Mouse (Mus musculus): ENCODE results near the gene Poldip3.

The Poldip3 gene

DNA sequence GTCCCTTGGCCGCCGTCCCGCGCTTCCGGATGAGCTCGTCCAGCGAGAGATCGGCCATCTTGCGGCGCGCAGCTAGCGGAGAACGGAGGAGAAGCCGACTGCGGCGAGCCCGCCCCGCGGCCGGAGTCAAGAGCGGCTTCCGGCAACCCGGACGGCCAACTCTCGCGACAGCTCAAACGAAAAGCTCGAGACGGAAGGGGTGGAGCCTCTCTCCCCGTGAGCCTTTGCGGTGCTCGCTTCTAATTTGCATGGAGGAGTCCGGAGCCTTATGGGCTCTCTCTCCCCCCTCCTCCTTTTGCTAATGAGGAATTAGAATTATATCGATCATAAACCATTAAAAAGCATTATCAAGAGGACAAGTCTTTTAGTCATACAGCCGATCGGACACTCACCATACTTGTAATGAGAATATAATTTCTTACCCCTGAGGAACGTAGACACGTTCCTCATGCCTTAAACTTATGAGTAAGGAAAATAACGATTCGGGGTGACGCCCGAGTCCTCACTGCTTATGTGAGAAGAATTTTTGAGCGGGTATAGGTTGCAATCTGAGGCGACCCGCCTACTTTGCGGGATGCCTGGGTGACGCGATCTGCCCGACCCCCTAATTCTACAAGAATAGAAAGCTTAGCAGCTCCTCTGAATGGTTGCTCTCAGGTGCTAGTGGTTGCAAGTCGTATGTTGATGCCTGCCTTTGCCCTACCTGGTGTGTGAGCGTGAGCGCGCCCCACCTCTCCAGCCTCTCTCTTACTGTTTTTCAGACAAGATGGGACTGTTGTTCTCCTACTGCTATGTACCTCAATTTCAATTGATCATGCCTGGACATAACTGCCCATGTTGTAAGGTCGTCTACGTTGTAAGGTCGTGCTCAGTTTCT, at the start of gene Poldip3:
Gene Poldip3 (minus strand): TSS at position 189 of the 877 bp plus-strand sequence.
- peak; percentile 95 for DNase-seq

DNA sequence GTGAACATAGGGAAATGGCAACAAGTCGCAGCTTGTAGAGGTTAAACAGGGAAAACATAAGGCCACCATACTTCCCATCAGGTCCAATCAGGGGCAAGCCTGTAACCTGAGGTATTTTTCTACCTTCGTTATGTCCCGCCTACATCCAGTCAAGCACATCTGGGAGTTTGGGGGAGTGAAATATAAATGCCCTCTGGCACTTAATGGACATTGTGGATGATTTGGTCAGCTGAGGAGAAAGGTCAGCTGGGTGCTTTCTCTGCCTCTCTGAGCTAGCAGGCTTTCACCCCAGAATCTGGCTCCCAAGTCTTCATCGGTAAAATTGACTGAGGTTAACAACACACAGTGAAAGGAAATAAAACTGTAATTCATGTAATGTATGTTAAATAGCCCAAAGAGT, 44.2 kb upstream of the Poldip3 start:
- DNase-seq: no peak

DNA sequence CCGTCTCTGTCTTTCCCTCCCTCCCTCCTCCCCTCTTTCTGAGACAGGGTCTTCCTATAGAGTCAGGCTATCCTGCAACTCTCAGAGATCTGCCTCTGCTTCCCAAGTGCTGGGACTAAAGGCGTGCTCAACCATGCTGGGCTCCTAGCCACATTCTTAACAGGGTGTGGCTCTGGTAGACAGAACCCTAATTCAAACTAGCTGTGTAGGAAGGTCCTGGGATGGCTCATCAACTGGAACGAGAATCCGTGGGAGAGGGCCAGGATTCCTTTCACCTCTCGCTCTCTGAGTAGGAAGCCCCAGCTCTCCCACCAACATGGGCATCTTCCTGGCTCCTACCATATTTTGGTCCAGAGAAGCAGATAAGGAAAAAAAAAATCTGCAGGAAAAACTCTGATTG, 33.2 kb upstream of the Poldip3 start:
- DNase-seq: no peak

DNA sequence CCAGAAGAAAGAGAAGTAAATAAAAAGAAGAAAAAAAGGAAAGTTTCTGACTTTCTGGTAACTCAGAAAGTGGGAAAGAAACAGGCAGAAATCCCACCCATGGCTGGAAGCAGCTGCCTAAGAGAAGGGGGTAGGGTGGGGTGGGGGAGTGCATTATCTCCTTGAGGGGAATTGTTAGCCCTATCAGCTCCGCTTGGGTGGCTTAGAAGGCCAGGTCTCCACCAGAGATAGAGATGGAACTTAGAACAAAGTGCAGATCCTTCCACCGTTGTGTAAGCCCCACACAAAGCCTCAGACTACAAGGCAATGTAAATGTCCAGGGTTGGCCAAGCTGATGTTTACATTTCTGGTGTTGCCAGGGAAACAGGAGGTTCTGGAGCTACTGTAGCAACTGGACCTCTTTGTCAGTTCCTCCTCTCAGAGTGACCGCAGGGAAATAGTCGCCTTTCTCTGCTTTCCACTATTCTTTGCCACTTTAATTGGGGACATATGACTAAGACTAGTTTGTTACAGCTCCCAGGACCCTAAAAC, 32.7 kb upstream of the Poldip3 start:
- no peak for DNase-seq

DNA sequence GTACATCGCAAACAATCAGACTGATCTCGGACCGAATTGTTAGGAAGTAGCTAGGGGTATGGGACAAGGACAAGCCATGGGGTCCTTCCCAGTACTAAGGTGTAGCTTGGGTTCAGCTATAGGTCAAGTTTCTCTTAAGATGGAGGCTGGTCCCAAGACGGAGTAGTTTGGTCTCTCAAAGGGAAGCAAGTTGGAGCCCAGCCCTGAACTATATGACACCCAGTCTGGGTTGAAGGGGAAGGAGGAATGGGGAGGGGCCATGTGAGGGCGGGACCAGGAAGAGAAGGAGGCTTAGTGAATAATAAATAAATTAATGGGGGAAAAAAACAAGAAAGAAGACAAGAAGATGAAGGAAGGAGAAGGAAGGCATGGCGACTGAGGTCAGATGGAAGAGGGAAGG, 30.8 kb upstream of the Poldip3 start:
- no peak for DNase-seq

DNA sequence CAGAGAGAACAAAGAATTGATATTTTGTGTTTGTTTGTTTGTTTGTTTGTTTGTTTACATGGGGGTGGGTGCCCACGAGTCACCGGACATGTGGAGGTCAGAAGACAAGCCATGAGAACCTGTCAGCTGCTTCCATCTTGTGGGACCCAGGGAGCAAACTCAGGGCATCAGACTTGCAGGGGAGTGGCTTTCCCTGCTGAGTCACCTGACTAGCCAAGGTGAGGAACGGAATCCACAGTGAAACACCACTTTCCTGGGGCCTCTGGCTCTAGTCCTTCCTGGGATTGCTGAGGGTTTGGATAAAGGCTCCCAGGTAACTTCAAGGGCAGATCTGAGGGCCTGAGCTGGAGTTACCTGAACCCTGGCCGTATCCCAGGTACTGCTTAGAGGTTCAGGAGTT, 27.5 kb upstream of the Poldip3 start:
- no peak for DNase-seq

DNA sequence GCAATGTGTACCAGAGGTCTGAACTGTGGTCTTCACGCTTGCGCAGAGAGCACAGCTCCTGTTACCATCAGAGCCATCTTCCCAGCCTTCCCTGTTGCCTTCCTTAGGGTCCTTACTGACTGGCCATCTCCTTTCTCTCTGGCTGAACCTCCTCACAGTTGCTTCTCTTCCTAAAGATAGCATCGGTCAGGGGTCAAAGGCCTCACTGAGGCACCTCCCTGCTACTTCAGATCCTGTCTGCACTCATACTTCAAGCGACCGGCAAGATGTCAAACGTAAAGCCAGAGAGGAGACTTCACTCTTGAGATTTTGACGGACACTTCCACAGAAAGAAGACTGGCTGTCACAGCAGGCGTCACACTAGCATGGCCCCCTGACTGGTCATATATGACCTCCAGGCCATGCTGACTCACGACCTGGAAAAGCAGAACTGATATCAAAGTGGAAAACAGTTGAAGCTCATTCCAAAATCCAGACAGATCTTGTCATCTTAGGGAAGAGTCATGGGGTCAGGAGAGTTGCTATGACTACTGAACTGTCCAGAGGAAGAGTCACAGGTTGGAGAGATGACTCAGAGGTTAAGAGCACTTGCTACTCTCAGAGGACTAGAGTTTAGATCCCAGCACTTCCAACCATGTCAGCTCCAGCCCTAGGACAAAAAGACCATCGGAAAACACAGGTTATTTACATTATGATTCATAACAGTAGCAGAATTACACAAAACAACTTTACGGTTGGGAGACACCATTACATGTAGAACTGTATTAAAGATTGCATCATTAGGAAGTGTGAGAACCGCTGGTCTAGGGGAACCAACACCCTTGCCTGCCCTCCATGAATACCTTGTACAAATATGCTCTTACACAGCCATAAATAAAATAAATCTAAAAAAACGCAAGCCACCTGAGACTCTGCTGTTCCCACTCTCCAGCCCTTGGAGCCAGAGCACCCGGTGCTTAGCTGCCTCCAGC, 25.0 kb upstream of the Poldip3 start:
- no peak for DNase-seq

DNA sequence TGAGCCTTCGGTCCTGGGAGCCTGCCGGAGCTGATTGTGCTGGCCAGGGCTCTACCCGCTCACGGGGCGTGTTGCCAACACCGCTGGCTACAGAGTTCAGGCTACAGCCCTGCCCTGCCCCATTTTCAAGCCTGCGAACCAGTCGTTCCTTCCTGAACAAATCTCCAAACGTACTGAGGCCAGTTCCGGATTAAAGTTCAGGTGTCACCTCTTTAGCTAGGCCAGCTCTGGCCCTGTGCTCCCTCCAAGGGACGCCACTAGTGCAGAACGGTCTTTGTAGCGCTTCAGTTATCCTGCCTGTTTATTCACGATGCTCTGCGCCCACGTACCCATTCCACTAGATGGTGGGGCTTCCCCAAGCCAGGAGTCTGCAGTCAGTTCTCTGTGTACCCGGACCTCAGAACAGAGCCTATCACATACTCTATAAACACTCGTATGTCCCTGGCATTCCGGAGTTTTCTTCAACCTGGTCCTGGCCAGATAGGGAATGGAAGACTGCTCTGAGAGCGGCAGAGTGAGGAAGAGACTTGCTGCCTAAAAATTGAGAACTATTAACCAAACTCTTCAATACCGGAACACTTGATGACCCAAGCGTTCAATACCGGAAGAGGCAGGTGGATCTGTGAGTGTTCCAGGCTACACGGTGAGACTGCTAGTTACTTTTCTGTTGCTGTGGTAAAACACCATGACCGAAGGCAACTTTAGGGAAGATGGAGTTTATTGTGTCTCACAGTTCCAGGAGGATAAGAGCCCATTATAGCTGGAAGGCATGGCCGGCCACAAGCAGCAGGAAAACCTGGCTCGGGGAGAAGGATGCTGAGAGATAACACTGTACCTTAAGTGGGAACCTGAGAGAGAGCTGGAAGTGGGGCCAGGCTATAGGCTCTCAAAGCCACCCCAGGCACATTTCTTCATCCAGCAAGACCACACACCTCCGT, 23.6 kb upstream of the Poldip3 start, which contains the start of gene Cyb5r3:
Gene Cyb5r3 (minus strand): TSS at position 101 of the 938 bp plus-strand sequence.
- no peak for DNase-seq

DNA sequence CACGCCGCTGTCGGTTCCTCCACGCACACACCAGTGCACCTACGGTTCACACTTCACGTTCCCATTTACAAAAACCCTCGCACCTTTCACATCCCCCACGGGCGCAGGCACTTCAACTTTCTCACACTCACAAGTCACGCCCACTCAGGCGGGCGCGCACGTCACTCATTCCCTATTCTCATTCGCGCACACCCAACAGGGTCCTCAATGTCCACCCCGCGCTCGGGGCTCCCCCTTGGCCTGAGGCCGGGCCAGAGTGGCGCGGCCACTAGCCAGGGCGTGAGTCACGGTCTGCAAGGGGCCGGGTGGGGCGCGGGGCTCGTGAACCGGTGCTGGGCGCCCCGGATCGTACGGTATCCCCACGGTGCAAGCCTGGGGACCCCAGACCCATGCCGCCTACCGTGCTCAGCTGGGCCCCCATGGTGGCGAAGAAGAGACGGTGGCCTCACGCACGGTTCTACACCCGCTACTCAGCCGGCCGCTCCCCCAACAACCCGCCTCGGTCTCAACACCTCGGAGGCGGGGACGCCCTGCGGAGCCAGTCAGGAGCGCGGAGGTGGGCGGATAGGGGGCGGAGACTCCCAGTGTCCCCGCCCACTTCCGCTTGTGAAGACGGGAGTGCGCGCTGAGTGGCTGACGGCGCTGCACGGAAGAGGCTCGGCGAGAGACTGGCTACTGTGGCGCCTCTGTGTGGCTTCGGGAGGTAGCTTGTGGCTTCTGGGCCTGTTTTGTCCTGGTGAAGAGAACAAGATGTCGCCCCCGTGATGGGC, 22.7 kb upstream of the Poldip3 start:
- peak; percentile 94 for DNase-seq

DNA sequence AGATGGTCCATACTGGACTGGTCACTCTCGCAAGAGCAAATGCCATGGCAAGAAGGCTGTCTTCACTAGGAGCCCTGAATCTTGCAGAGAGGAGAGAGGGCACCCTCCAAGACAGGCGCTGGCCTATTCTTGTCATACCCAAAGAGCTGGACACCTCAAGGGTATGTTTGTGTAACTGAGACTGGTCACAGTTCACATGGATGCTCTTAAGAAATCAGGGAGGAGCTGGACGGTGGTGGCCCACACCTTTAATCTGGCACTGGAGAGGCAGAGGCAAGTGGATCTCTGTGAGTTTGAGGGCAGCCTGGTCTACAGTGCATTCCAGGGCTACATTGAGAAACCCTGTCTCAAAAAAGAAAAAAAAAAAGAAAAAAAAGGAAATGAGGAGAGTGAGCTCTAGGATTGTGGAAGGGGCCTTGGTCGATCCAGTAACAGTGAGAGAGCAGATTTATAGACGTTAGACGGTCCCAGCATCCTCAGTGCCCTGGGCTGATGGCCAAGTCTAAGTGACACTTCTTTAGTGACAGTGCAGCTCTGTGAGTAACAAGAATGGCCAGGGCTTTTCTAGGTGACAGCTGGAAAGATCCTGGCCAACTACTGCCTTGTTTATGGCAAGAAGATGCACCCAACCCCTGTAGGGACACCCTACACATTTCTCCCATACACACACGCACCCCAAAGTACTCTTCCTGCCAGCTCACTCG, 21.9 kb upstream of the Poldip3 start:
- DNase-seq: no peak

DNA sequence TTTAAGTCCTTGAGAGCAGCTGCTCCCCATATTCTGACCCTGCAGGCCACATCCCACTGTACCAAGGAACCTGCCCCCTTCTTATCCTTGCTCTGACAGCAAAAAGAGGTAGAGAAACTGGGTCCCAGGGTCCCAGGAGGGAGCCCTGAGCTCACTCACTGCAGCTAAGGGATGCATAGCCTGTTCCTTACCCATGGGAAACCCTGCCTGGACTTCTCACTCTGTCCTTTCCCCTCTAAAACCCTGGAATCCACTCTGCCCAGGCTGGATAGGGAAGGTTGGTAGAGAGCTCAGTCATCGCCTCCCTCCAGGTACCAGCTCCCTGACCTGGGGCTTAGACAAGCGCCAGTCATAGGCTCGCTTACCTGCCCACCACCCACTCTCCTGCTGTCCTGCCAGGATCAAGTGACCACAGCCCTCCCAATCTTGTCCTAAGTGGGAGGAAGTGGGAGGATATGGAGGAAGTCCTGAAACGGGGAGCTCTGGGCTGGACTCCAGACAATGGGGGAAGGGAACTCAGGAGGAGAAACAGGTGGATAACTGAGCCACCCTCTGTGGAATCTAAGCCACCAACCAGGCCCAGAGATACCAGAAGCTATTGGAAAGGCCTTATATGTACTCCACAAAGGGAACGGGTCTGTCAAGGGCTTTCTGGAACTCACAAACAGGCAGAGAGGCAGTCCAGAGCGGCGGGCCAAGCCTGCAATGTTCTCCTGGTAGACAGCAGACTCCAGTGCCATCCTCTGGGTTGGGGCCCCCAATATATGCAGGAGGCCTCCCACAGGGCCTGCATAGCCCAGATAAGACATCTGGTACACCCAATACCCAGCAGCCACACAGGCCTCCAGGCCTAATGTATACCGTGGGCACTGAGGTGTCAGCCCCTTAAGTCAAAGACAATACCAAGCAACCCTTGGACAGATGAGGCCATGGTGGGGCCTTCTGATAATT, 20.9 kb upstream of the Poldip3 start:
- DNase-seq: no peak

DNA sequence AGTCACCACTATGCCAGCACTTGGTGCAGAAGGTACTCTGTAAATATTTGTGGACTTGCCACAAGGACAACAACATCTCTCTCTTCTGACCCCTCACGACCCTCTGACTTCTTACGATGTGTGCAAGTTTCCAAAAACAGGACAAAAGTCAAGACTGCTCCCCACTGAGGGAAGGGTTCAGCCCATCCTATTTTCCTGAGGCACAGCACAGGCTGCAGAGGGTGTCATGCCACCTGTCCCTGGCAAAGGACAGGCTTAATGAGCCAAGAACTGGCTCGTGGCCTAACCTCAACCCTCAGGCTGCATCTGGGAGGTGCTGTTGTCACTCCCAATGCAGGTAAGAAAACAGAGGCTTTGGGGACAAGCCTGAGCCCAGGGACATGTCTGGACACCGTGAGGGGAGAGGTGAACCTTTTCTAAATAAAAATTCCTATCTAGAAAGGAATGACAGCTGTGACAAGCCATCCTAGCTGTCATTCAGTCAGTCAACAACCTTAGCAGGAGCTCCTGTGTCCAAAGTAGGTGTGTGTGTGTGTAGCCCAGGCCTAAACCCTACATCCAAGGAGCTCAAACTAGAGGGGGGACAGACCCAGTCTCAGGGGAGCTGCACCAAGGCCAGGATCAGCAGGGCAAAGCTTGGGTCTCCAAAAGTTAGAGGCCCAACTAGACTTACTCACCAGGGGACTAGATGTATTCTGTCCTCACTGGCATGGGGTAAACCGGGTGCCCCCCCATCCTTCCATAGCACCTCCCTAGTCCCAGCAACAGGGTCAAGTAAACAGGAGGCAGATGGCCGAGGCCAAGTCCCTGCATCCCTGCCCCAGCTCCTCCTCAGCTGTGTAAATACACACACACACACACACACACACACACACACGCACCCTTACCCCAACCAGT, 19.9 kb upstream of the Poldip3 start:
- no peak for DNase-seq

DNA sequence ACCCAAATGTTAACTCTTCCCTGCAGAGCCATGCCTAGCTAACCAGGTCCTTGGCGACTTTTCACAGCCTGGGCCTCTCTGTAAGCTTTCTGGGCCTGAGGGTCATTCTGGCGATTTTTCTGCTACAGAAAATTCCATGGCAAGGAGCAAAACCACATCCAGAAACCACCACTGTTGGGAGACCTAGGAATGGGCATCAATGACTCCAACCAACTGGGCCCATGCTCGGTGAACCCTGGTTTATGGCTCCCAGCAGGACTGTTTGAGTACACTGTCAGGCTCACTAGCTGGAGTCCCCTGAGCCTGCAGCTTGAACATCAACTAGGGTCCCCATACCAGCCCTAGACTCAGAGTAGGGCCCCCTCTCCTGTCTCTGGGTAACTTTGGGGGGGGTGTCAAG, 19.1 kb upstream of the Poldip3 start:
- DNase-seq: no peak

DNA sequence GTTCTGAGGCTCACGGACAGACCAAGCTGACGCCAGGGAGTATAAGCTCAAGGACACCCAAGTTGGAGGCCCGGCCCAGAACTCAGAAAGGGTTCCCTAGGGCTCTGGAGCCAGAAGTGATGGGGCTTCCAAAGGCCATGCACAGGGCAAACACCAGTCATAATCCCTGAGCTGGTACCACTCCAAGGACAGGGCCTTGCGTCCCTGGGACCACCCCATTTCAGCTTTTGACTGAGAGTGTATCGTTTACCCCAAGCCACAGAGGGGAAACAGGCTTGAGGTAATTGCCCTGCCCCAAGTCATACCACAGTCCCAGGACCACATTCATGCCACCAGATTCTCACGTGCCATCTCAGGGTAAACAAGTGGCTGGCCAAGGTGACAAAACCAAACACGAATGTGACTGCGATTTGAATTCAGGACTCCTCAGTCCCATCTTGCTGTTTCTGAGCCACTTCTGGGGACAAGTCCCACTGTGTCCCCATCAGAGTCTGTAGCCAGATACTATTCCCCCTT, 18.4 kb upstream of the Poldip3 start:
- no peak for DNase-seq

DNA sequence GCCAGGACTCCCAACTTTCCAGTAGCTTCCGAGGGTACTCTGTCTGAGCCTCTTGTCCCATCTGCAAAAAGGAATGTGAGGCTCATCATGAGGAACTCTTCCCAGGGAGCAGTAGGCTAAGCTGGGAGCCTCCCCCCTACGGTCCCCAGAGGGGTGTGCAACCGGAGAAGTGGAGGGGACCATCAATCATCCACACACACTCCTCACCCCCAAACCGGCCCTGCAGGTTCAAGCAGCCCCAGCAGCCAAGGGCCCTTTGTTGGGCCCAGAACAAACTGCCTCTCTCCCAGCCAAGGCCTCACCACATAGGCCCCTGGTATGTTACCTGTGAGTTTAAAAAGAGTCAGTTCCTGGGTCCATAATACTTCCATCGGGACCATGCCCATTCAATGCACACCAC, 17.9 kb upstream of the Poldip3 start:
- DNase-seq: no peak

DNA sequence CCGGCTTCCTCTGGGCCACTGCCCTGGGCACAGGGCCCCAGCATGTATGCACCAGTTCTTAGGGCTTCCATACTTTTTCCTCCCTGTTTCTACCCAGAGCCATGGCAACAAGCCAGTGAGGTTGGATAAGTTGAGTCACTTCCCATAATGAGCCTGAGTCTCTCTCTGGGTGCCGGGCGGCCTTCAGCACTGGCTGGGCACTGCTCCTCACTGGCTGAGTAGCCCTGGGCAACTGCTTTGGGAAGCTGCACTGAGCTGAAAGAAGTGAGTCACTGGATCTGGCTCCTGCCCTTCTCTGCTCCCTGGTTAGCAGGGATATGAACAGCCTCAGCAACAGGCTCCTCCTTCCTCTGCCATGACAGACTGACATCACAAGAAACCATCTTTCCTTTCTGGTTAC, 17.5 kb upstream of the Poldip3 start:
- DNase-seq: peak; percentile 40

DNA sequence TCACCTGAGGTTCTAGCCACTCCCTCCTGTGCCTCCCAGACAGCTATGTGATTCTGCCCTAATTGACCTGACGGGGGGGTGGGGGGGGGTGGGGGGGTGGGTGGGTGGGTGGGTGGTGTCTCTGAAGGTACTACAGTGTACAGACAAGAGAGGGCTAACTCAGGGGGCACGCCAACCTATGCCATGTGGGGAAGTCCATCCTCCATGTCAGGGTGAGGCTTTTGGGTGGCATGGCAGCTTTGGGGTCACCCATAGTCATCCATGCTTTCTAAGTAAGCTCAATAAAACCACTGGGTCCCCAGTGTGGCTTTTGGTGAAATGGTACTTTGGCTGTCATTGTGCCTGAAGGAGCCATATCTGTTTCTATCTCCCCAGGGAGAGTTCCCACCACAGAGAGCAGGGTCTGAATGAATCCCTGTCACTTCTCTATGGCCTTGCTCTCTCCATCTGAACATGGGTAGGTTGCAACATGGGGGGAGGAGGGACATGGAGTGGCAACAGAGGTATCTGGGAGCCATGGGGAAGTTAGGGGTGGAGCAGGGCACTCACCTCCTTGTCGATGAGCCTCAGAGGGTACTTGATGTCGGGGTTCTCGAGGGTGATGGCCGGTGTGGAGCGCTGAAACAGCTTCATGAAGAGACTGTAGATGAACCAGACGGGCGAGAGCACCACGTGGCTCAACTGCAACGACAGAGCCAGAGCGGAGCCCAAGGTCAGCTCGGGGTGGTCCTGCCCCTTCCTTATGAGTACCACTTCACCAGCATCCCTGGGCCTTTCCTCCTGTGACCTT, 16.5 kb upstream of the Poldip3 start:
- no peak for DNase-seq

Measured in right cerebral cortex, postnatal 4 days (tissue).